Mouse (Mus musculus) embryo, embryonic 10.5 days (tissue): ENCODE measurements around the gene Slc38a6.
A peak's percentile ranks its signal among the peaks of the same experiment; 100 is the strongest.

Experiments used
- DNase-seq: peaks from one replicate; pipeline ENCODE4 v3.0.0-alpha.2; 2015; ENCODE audit warnings: low spot score

The Slc38a6 gene

DNA sequence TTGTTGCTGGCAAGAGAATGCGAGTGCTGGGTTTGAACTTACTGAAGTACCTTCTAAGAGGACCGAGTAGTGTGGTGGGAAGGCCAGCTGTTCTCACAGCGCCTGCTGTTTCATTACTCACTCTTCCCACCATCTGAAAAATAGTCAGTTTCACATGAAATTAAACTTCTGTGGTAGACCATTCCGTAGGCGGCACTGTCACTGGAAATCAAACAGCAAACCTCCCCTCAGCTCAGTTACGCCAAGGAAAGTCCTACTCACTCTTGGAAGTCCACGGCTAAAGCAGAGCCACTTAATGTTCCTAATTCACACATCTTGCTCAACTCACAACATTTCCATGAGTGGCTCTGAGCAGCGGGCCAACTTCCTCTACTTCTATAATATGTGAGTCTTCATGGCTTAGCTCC lies 37.6 kb downstream of the Slc38a6 start:
- DNase-seq: no peak

DNA sequence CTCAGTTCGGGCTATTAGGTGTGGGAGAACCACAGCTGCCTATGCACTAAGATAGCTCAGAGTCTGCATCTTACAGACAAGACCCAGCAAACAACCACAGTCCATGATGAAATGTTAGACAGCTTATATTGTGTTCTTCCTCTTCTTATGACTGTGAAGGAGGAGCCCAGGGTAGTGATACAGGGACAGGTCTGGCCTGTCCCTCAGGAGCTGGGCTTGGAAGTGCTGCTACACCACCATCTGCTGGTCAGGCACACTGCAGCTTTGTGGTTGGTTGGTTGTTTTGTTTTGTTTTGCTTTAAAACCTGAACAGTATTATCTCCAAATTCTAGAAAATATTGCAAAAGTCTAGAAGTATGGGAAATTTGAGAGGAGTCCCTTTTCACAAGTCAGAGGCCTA lies 38.2 kb downstream of the Slc38a6 start:
- no peak for DNase-seq

DNA sequence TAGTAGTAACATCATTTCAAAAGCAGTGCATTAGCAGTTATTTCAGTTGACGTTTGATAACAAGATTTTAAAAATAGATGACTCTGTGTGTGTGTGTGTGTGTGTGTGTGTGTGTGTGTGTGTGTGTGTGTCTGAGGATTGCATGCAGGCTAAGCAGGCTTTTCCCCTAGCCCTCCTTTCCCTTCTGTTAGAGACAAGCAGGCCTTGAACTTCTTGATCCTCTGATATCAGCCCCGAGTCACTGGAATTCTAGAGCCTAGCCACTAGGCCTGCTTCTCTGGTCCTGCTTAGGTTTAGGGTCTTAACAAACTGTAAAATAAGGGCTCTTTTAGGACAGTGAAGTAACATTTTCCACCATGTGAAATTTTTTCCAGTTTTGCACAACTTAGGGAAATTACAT lies 38.6 kb downstream of the Slc38a6 start:
- no peak for DNase-seq

DNA sequence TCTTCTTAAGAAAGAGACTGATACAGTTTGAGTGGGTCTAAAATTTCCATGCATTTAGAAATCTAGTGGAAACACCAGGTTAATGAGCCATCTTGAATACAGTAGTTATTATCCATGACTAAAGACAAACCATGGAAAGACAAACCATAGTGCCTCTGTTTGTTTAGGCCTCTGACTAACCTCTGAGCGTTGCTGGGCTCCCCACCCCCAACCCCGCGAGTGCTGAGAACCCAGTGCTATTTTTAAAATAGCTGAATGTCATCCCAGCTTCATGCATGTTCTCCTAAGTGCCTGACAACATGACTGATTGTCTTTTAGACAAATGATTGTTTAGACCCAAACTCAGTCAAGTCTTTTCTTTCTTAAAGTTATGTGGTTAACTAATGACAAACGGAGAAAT lies 39.0 kb downstream of the Slc38a6 start:
- DNase-seq: no peak

DNA sequence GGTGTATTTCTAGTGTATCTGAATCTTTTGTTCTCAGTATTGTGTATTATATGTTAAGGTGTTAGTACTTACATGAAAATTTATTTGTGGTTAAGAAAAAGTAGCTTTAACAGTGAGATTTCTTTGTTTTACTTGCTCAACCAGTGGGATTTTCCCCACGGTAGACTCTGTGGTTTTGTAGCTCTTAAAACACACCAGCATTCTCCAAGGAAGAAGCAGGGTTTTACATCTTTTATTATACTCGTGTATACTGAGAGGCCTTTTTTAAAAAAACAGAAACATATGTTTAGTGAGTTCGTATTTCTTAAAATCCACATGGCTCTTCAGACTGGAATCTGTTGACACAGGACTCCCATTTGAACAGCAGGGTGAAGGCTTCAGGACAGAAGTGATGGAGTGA lies 40.8 kb downstream of the Slc38a6 start:
- no peak for DNase-seq

DNA sequence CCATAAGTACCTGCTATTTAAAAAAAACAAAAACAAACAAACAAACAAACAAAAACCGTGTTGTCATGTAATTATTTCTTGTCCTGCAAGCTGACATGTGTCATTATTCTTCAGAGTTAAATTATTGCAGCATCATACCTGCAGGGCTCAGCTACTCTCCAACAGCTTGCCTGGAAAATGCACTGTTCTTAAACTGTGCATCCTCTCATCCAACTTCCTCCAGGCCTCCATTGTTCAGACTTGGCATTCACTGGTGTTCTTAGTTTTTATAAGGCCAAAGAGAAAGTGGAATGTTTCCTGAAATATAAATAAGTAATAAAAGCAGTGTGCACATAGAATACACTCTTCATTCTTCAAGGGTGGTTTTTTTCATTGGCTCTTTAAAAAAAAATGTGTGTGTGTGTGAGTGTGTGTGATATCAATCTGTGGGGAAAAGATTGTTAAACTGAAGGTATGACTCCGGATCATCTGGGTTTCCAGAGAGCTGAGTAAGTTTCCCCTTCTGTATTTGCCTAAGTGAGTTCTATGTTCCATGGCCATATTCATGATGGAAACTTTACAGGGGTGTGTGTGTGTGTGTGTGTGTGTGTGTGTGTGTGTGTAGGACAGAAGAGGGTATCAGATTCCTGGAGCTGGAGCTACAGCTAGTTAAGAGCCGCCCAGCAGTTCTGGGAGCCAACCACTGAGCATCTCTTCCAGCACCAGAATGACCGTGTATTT lies 42.0 kb downstream of the Slc38a6 start:
- DNase-seq: no peak

DNA sequence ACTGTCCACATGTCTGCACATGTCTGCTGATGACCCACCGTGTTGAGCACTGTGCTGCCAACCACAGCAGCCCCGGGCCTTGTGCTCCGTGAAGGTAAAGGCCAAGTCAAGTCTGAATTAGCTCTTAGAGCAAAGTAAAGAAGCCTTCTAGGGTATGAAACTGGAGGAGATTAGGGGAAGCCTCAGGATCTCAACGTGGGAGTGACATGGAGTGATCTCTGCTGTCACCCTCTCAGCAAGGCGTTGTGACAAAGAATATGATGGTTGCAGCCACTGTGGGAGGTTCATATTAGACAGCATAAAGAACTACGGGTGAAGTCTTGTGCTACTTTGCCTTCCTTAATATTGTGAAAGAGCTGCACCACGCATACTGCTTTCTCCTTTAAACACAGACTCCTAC lies 43.7 kb downstream of the Slc38a6 start:
- DNase-seq: no peak

DNA sequence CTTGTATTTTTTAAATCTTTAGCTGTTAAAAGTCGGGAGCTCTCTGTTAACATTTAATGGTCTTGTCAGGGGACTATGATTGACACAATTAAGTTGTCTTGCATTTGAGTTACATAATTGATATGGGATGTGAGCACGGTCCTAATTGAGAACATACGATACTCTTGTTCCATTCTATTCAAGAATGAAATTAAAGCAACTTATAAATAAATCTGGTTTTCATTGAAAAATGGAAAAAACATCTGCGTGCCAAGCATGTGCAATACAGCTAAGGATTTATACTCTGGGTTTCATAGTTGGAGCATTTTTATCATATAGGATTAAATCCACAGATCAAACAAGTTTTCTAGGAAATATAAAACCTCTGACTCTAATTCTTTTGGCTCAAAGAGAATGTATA lies 46.1 kb downstream of the Slc38a6 start:
- no peak for DNase-seq

DNA sequence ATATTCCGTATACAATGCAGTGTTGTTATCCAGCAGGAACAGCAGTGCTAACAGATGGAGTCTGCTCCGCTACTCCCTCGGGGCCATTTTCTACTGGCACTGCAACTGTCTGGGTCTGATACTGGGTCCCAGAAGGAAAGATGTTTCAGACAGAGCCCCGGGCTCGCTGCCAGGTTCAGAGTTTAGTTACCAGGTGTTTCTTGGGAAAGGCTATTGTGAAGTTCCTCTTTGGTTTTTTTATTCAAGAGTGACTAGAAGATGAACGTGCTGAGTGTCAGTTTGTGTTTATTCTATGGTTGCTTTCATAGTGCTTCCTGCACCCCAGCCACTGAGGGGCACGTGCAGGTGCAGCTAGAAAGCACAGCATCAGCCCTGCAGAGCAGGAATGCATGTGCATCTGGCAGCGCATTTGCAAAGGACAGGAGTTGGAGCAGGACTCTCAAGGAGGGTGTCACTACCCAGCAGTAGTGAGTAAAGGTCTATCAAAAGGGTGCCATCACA lies 47.5 kb downstream of the Slc38a6 start:
- no peak for DNase-seq

DNA sequence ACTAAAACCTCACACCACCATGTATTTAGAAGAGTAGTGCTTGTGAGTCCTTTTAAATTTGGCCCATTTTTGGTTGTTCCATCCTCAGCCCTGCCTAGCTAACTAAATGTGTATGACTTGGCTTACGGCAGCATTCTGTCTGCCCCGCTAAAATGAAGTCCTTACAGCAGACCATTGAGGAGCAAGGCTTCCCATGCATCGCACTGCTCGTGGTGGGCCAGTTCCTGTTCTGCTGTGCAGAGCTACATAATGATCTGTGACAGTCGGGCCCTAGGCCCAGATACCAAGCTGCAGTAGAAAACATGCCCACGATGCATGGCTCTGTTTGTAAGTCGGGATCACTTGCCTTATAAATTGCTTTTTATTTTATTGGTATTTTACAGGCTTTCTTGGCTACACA lies 50.5 kb downstream of the Slc38a6 start:
- no peak for DNase-seq

DNA sequence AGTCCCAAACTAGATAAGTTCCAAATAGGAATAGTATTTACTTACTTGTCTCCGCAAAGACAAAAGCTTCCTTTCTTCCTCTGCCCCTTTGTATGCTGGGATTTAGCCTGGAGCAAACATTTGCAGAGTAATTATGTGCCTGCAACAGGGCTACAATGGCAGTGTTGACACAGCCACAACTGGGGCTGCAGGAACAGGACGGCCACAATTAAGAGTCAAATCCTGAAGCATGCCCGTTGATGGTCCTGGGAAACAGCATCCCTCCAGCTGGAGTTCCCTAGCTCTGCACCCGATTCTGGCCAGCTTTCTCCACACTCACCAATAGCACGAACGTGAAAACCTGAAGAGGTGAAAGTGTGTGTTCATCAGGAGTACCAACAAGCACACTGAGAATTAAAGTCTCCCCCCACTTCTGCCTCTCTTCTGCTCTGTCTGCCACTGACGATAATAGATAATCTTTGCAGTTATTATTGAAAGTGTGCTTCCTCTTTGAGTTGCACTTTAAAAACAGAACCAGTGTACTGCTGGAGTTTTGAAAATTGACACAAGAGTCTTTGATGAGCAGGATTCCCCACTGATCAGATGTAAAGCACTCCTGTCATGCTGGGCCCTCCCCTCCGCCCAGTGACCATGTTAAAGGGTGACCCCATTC lies 54.2 kb downstream of the Slc38a6 start:
- peak; percentile 74 for DNase-seq

DNA sequence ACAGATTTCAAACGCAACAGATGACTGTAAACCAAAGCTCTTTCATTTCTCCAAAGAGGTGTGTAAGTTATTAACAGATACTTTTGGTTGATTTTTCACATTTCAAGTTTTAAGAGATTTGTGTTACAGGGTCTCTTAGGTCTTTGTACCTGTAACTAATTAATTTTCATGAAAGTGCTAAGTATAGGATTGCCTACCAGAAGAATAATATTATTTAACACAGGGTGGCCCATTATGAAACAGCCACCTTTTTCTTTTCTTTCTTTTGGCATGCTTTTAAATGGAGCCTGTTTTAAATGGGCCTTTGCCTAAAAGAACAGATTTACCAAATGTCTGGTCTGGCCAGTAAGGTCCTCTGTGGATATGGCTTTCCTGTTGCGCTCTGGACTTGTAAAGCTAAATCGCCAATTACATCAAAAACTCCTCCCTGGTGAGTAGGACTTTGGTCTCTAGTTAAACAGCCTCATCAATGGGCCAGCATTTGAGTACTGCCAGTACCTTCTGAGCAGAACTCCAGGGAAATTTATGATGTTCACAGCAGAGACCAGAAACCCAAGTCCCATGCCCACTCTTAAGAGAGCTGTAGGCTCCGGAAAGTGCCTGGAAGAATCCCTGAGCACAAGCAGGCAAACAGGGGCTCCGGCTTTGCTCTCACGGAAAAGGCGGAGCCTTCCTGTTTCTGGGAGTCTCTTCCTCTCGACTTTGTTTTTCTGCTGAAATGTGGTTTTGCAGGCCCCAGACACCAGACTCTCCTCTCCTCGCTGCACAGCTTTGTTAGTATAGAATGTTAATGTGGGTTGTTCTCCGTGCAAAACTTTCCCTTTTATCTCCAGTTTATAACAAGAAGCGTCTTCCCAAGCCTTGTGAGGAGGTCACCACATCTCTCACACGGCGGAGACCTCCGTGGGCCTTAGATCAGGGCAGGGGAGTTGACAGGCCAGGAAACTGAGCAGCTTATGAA lies 55.4 kb downstream of the Slc38a6 start:
- DNase-seq: peak; percentile 34

DNA sequence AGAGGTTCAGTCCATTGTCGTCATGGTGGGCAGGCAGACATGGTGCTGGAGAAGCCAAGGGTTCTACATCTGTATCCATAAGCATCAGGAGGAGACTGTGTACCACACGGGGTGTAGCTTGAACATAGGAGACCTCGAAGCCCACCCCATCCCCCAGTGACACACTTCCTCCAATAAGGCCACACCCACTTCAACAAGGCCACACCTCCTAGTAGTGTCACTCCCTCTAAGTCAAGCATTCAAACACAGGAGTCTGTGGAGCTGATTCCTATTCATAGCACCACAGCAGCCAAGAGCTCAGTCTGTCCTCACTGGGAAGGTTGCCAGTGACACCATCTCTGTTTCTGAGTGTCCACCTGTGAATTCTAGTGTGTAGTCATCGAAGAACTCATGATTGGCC lies 57.7 kb downstream of the Slc38a6 start:
- DNase-seq: no peak

DNA sequence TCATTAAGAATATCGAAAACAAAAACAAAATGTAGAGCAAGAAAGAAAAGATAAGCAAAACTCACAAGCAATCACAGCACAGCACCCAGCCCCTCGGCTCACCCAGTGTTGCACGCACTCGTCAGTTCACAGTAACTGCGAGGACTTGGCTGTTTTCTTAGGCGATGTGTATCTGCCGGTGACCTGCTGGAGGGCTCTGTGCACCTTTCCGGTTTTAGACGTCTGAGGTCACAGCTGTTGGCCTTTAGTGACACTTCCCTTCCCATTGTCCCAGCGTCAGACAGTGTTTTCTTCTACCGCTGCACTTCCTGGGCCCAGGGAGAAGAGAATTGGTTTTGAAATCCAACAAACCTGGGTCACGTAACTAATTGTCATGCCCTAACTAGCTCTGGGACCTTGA lies 58.6 kb downstream of the Slc38a6 start:
- no peak for DNase-seq

DNA sequence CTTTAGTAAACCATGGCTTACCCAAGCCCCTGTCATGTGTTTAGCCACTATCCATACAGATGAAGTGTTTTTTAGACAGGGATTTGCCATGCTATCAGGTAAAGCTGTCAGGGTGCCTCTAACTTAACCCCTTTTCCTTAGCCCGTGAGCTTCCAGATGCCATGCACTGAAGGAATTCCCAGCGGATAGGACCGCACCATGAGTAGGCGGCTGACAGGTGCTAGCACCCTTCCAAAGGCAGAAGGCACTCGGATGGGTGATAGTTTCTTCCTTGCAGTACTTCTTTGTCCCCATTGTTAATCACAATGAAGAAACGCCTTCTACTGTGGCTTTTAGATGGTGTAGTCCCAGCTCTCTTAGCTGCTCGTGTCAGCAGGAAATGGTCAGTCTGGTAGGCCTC lies 60.6 kb downstream of the Slc38a6 start:
- no peak for DNase-seq

DNA sequence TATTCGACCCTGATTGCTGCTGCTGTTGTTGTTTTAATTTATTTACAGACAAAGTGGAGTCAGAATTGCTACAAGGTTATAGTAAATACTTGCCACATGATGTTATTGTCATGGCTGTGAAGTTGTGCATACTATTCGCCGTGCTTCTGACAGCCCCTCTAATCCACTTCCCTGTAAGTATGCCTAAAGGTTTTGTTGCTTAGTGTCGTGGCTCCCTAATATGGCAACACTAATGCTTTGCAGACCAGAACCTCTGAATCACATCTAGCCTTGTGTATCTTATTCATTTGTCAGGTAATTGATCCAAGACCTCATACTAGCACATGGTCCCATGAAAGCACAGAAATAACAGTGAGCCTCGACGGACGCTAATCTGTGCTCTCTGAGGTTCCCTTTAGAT lies 63.9 kb downstream of the Slc38a6 start:
- DNase-seq: peak; percentile 39

DNA sequence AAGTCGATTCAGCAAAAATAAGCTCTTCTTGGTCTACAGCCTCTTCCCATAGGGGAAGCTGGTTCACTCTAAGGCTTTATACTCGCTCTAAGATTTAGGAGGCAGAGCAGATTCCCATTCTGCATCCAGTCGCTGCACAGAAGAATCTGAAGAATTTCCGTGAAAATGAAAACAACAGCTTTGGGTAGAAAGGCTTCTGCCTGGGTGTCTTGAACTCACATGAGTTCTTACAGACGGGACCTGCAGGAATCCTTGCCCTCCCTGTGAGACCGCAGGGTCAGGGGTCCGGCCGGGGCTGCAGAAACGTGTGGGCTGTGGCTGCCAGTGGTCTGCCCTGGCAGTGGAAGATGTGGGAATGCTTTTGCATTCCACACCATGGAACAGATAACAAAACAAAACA lies 64.4 kb downstream of the Slc38a6 start:
- peak; percentile 62 for DNase-seq

DNA sequence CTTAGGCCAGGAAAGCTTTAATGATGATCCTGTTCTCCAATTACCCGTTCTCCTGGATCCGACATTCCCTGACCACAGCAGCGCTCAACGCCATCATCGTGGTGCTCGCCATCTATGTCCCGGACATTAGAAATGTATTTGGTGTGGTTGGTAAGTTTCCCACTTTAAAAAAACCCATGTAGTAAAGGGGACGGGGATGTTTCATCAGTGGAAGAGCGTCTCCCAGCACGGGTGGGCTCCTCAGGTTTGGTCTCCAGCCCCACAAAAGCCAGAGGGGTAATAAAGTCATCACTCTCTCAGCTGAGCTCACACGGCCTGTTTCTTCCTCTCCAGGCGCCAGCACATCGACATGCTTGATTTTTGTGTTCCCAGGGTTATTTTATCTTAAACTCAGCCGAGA lies 65.2 kb downstream of the Slc38a6 start:
- peak; percentile 12 for DNase-seq

DNA sequence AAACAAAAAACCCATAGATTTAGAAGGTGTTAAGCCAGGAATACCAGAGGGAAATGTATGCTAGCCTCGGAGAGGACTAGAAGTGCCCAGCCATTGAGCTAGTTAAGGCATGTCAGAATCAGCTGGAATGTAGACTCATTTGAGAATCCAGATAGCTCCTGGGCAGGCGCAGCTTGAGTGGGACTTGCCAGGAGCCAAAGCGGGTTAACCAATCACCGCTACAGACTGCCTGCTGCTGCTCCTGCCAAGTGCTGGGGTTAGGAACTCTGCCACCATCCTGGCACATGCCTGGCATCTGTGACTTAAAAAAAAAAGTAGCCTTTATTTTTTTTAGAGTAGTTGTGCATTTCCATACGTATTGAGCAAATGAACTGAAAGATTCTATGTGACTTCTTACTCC lies 66.8 kb downstream of the Slc38a6 start:
- no peak for DNase-seq

DNA sequence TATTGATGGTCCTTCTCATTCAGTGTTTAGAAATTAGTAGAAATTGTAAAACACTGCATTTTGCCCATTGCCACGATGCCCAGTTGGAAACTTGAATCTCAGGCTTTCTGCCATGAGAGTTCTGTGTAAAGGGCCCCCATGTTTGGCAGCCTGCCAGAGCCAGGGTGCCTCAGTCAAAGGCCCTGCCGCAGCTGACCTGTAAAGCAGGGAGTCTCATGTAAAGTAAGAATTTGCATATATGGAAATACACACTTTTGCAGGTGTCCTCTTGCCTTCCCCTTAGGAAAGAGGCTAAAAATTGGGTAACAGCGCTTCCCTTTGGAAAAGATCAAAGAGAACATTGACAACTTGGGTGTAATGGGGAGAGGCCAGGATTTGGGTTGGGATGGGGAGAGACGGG lies 67.9 kb downstream of the Slc38a6 start:
- DNase-seq: no peak

DNA sequence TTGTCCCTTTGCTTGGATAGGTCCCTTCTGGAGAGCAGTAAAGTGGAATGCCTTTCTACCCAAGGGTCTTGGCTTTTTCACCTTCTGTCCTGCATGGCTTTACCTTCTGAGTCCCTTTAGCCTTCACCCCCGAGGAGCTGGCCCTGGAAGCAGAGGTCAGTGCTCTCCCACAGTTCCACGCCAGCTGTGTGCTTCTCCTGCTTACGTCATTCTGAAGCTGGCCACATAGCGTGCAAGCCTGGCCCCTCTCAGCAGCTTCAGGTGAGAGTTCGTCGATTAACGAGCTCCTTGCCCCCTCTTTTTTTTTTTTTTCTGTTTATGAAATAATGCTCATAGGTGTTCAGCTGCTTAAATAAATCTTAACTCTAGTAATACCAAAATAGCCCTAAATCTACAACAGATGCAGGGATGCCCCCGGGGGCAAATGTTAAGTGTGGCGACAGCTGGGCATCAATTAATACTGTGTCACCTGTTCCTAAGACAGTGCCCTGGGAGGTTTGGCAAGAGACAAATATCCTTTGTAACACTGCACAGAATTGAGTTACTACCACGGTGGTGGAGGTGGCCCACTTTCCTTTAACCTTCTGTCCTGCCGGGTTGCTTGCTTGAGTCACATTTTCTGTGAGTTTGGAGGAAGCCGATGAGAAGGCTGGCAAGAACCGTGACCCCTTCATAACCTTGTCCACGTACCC lies 68.7 kb downstream of the Slc38a6 start:
- peak; percentile 54 for DNase-seq

DNA sequence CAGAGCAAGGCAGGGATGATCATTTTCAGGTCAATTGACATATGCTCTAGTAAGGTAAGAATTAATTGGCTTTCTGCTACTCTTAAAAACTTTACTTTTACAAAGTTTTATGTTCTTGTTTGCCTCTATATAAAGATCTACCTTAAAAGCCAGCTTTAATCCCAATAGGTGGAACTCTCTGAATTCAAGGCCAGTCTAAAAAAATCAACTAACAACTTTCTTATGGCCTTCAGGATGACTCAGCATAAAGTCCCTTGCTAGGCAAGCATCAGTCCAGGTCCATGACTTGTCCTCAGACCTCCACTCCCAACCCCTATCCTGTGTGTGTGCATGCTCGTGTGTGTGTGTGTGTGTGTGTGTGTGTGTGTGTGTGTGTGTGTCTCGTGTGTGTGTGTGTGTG lies 70.1 kb downstream of the Slc38a6 start:
- no peak for DNase-seq
